Mouse (Mus musculus) heart, adult 2 months (tissue): ENCODE data around the gene Luzp2. TPM values are rescaled to one million over a fixed set of nuclear protein-coding genes. Genes with fewer than 3 reads are reported as not detected.

Source experiments
- DNase-seq, 2 experiments: peaks; one replicate each; pipeline ENCODE4 v3.0.0; 2021
- H3K27ac ChIP-seq: fragments of 200-600 bp; 2 replicates; pipeline ENCODE4 v1.8.1; 2022
- H3K27me3 ChIP-seq: fragments of 200-500 bp; 2 replicates; pipeline ENCODE4 v1.6.1; 2012; ENCODE audit warnings: mild to moderate bottlenecking, low read length, inconsistent platforms, mixed read lengths; ENCODE audit not compliant: control insufficient read depth, insufficient read depth
- H3K36me3 ChIP-seq: fragments of 200-500 bp; 2 replicates; pipeline ENCODE4 v1.6.1; 2012; ENCODE audit warnings: low read length, inconsistent platforms; ENCODE audit not compliant: control insufficient read depth, insufficient read depth
- H3K4me1 ChIP-seq: fragments of 200-500 bp; 2 replicates; pipeline ENCODE4 v1.6.1; 2011; ENCODE audit warnings: low read length; ENCODE audit not compliant: control insufficient read depth, insufficient read depth
- H3K4me3 ChIP-seq: fragments of 200-600 bp; 2 replicates; pipeline ENCODE4 v1.8.1; 2022
- H3K79me2 ChIP-seq: fragments of 200-500 bp; replicated peaks from 2 replicates; pipeline ENCODE4 v1.6.1; 2012; ENCODE audit warnings: mild to moderate bottlenecking, inconsistent platforms, low read length, moderate library complexity, mixed read lengths; ENCODE audit not compliant: control insufficient read depth, insufficient read depth
- H3K9ac ChIP-seq: fragments of 200-500 bp; 2 replicates; pipeline ENCODE4 v1.6.1; 2012; ENCODE audit warnings: low read depth, mild to moderate bottlenecking, control low read depth, inconsistent platforms, low read length, mixed read lengths
- CTCF ChIP-seq: fragments of 200-600 bp; IDR thresholded peaks from 2 replicates; pipeline ENCODE4 v1.8.1; 2022; ENCODE audit warnings: antibody characterized with exemption, mild to moderate bottlenecking, moderate library complexity
- EP300 ChIP-seq: fragments of 200-500 bp; IDR thresholded peaks from 2 replicates; pipeline ENCODE4 v1.6.1; 2011; ENCODE audit warnings: low read depth, low read length, control low read depth; ENCODE audit not compliant: insufficient read depth
- POLR2A ChIP-seq: fragments of 200-500 bp; IDR thresholded peaks from 2 replicates; pipeline ENCODE4 v1.6.1; 2011; ENCODE audit warnings: mild to moderate bottlenecking, low read depth, low read length, control low read depth; ENCODE audit not compliant: insufficient read depth
- WGBS: fragments of 180-500 bp; shearing (Covaris S2); methylation state at CpG from one replicate; pipeline ENCODE4 v1.1.7; 2018; 5-methylcytosine and 5-hydroxymethylcytosine counted together
- intact Hi-C: fragments of 180-260 bp; cut with DNase I; formaldehyde crosslinking; loops from one replicate; pipeline ENCODE4 v1.15.1; 2025
- polyA plus RNA-seq: library from polyadenylated mRNA; depleted of rRNA; stranded (reverse); fragments of >200 nt; gene quantifications from 2 replicates; pipeline ENCODE4 v1.2.3, GENCODE M21; 2012
- total RNA-seq, 2 experiments: library from RNA; stranded (reverse); gene quantifications; 2 replicates each; pipeline ENCODE4 v1.2.3; 2021

Luzp2 gene
- total and polyA plus RNA-seq, 3 experiments = 0.04 to 0.13 (median 0.09) TPM

GRCm38 (mm10) chr7:54893709-54894627 is 58.7 kb downstream of the Luzp2 start:
- H3K27ac ChIP-seq = no peak overlapping the region
- intact Hi-C loops = no loop called here

DNA sequence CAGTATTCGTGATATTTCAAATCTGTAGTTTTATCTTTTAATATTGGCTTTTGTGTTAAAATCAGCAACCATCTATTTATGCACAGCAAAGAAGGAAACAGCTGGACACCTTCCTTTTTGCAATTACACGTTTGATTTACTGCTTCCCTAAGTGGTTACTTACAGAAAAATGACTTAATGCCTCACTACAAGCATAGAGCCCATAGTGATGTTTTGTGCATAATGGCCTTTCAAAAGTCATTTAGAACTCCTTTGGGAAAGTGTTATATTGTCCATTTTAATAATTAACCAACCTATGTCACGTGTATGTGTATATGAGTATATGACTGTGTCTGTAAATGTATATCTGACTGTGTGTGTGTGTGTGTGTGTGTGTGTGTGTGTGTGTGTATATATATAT is 63.3 kb downstream of the Luzp2 start:
- no peaks in the 10 kb centered on the region for H3K4me1 ChIP-seq
- no peaks in the 10 kb centered on the region for H3K79me2 ChIP-seq
- DNase-seq = no peak
- no peaks in the 10 kb centered on the region for H3K36me3 ChIP-seq
- no peaks in the 10 kb centered on the region for H3K27me3 ChIP-seq
- intact Hi-C loops = no loop called here
- WGBS = 48% methylated on average over 3 of the region's 3 CpGs
- TF ChIP-seq CTCF (no peak), POLR2A (no peak), EP300 (no peak)
- no peak overlapping the region for H3K4me3 ChIP-seq
- H3K27ac ChIP-seq = no peak overlapping the region
- H3K9ac ChIP-seq = no peak overlapping the region

More at GRCm38 (mm10) chr7:54893709-54894627, 58.7 kb downstream of the Luzp2 start:
- WGBS = 63% methylated on average over 3 of the region's 3 CpGs
- Histone ChIP-seq H3K79me2 (no peaks in the 10 kb centered on the region), H3K9ac (no peak overlapping the region), H3K4me1 (no peaks in the 10 kb centered on the region), H3K36me3 (no peaks in the 10 kb centered on the region), H3K27me3 (no peaks in the 10 kb centered on the region), H3K4me3 (no peak overlapping the region)
- TF ChIP-seq EP300 (no peak), POLR2A (no peak), CTCF (no peak)
- DNase-seq = no peak

DNA sequence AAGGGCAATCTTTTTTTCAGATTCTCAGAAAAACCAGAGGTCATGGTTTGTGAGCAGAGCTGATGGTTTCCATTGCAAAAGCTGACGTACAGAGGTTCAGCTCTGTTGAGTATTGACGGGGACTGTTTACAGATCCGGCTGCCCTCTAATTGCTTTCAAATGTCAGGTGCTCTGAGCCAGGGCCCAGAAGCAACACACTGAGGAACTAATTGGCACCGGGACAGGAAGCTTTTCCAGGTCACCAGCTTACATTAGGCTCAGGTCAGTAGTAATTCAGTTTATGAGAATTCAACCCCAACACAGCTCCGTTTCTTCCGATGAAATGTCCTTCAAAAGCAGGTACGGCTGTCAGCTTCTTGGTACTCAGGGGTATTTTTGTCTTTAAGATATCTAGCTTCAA is 74.7 kb downstream of the Luzp2 start:
- intact Hi-C loops = no loop called here
- no peak for TF ChIP-seq POLR2A
- no peak for TF ChIP-seq EP300
- TF ChIP-seq CTCF = no peak
- Histone ChIP-seq H3K36me3 (no peaks in the 10 kb centered on the region), H3K4me3 (no peak overlapping the region), H3K27ac (no peak overlapping the region), H3K4me1 (no peaks in the 10 kb centered on the region), H3K9ac (no peak overlapping the region), H3K27me3 (no peaks in the 10 kb centered on the region), H3K79me2 (no peaks in the 10 kb centered on the region)
- DNase-seq = no peak
- 71% methylated on average over 7 of the region's 7 CpGs for WGBS

DNA sequence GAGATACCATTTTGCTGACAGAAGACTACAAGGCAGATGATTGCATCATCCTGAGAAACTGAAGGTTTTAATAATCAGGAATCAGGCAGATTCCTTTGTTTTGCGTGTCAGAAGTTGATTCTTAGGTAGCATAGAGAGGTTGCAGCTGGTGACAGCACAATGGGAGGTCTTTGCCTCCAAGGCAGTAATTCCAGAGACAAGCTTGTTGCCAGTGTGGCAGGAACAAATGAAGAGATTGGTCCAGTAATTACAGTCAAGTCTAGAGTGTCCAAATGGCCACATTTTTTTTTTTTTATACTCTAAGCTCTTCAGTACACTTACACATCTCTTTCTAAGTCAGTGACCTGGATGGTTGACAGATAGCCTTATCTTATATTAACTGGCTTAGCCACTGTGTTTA is 78.7 kb downstream of the Luzp2 start:
- intact Hi-C loops = no loop called here
- Histone ChIP-seq H3K27ac (no peak overlapping the region), H3K9ac (no peak overlapping the region), H3K79me2 (no peaks in the 10 kb centered on the region), H3K4me3 (no peak overlapping the region), H3K36me3 (no peaks in the 10 kb centered on the region), H3K27me3 (no peaks in the 10 kb centered on the region), H3K4me1 (no peaks in the 10 kb centered on the region)
- DNase-seq = no peak
- no peak for TF ChIP-seq POLR2A
- no peak for TF ChIP-seq CTCF
- TF ChIP-seq EP300 = no peak
- WGBS = 49% methylated on average over 1 of the region's 1 CpGs

- no peaks in the 10 kb centered on the region for H3K4me1 ChIP-seq
- H3K27ac ChIP-seq = no peak overlapping the region
- no peaks in the 10 kb centered on the region for H3K36me3 ChIP-seq
- intact Hi-C loops = no loop called here
- TF ChIP-seq EP300 (no peak), CTCF (no peak), POLR2A (no peak)
- 46% methylated on average over 3 of the region's 3 CpGs for WGBS
- H3K4me3 ChIP-seq = no peak overlapping the region
- DNase-seq = no peak
- H3K79me2 ChIP-seq = no peaks in the 10 kb centered on the region
- no peak overlapping the region for H3K9ac ChIP-seq
- no peaks in the 10 kb centered on the region for H3K27me3 ChIP-seq
Measured at GRCm38 (mm10) chr7:54921991-54922390, 86.7 kb downstream of the Luzp2 start.

DNA sequence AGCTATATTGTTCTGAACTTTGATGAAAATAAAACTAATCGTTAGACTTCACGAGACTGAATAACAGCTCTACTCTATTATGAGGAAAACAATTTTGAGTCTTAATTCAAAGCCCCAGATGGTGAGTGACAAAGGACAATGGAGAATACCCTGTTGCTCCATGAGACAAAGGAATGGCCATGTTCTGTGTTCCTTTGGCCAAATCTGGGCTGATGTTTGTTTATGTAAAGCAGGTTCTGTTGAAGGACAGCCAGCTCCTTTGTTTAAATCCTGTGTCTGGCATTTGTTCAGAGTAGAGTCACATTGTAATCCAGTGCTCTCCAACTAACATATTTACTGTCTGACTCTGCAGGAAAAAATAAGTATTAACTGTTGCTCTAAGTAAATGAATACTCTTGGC is 121.5 kb downstream of the Luzp2 start:
- WGBS = 87% methylated on average over 2 of the region's 2 CpGs
- no peaks in the 10 kb centered on the region for H3K27me3 ChIP-seq

More for the DNA sequence above, 121.5 kb downstream of the Luzp2 start:
- DNase-seq = no peak
- Histone ChIP-seq H3K4me1 (no peaks in the 10 kb centered on the region), H3K4me3 (no peak overlapping the region), H3K79me2 (no peaks in the 10 kb centered on the region), H3K36me3 (no peaks in the 10 kb centered on the region), H3K27ac (no peak overlapping the region), H3K9ac (no peak overlapping the region)
- intact Hi-C loops = no loop called here
- TF ChIP-seq CTCF = no peak
- no peak for TF ChIP-seq POLR2A
- TF ChIP-seq EP300 = no peak
